Mouse (Mus musculus): Measurements from ENCODE around the gene Camta2.

Camta2 gene

DNA sequence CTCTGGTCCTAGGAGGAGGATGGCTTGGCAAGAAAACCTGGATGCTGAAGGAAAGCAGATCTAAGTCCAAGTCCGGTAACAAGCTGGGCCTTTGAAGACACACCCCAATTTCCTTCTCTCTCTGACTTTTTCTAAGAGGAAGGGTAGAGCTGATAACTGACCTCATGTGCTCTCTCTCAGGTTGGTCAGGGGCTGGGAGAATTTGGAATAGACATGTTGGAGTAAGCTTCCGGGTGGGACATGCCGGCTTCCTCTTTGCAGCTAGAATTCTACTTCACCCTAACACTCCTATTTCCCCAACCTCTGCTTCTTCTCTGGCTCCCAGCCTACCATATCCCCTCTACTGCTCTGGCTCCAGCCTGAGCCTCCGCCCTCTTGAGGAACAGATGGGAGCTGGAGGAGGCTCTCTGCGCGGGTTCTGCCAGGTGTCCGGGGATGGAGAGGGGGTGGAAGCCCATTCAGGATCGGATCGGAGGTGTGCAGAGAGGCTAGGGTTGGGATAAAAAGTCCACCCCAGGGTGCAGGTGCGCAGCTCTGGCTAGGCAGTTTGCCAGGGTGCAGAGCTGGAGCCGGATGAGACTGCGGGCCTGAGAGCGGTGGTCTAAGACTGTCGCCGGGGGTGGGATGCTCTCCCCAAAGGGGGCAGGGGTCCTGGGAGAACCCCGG is 871 bp downstream of the Camta2 start:
- Histone ChIP-seq H3K9me3 (ENCODE audit: low read length) (no peaks in the 10 kb centered on the region), H3K27me3 (ENCODE audit: insufficient read depth, low read length) (peaks cover 64% of the 10 kb centered on the region), H3K4me3 (replicated peaks; ENCODE audit: low read length) (peak overlapping the region; percentile 97), H3K4me1 (replicated peaks; ENCODE audit: low read depth, low read length) (peaks cover 47% of the 10 kb centered on the region), H3K36me3 (ENCODE audit: insufficient read depth, low read length) (peaks cover 25% of the 10 kb centered on the region)
- no peak for TF ChIP-seq POU5F1 (IDR thresholded peaks at IDR 0.05; ENCODE audit: borderline replicate concordance, low read length)

- no peaks in the 10 kb centered on the region for H3K9me3 ChIP-seq (ENCODE audit: low read length)
- peaks cover 42% of the 10 kb centered on the region for H3K27me3 ChIP-seq (ENCODE audit: insufficient read depth, low read length)
- H3K4me1 ChIP-seq (replicated peaks; ENCODE audit: low read depth, low read length), result peaks cover 65% of the 10 kb centered on the region
- TF ChIP-seq NANOG (IDR thresholded peaks at IDR 0.05; ENCODE audit: borderline replicate concordance, low read length) (no peak), POU5F1 (IDR thresholded peaks at IDR 0.05; ENCODE audit: borderline replicate concordance, low read length) (no peak), CTCF (conservative IDR thresholded peaks at IDR 0.05; ENCODE audit: low read length) (no peak)
- H3K36me3 ChIP-seq (ENCODE audit: insufficient read depth, low read length), result peaks cover 34% of the 10 kb centered on the region
- no peak overlapping the region for H3K4me3 ChIP-seq (replicated peaks; ENCODE audit: low read length)
These were observed 4.3 kb downstream of the Camta2 start for GRCm38 (mm10) chr11:70683640-70684039.

GRCm38 (mm10) chr11:70681897-70682581 is 5.9 kb downstream of the Camta2 start:
- peaks cover 35% of the 10 kb centered on the region for H3K27me3 ChIP-seq (ENCODE audit: insufficient read depth, low read length)
- no peaks in the 10 kb centered on the region for H3K9me3 ChIP-seq (ENCODE audit: low read length)
- TF ChIP-seq CTCF (conservative IDR thresholded peaks at IDR 0.05; ENCODE audit: low read length) (peak; percentile 47), POU5F1 (IDR thresholded peaks at IDR 0.05; ENCODE audit: borderline replicate concordance, low read length) (peak; percentile 58; the same call in 1 of the 2 replicates), NANOG (IDR thresholded peaks at IDR 0.05; ENCODE audit: borderline replicate concordance, low read length) (no peak)
- peaks cover 34% of the 10 kb centered on the region for H3K36me3 ChIP-seq (ENCODE audit: insufficient read depth, low read length)
- H3K4me1 ChIP-seq (replicated peaks; ENCODE audit: low read depth, low read length), result peaks cover 64% of the 10 kb centered on the region
- H3K4me3 ChIP-seq (replicated peaks; ENCODE audit: low read length), result peak overlapping the region; percentile 66

GRCm38 (mm10) chr11:70681170-70681569 is 6.7 kb downstream of the Camta2 start:
- peaks cover 34% of the 10 kb centered on the region for H3K36me3 ChIP-seq (ENCODE audit: insufficient read depth, low read length)
- H3K9me3 ChIP-seq (ENCODE audit: low read length), result no peaks in the 10 kb centered on the region
- H3K4me3 ChIP-seq (replicated peaks; ENCODE audit: low read length), result peak overlapping the region; percentile 66
- no peak for TF ChIP-seq POU5F1 (IDR thresholded peaks at IDR 0.05; ENCODE audit: borderline replicate concordance, low read length)
- H3K4me1 ChIP-seq (replicated peaks; ENCODE audit: low read depth, low read length), result peaks cover 55% of the 10 kb centered on the region
- peaks cover 30% of the 10 kb centered on the region for H3K27me3 ChIP-seq (ENCODE audit: insufficient read depth, low read length)

DNA sequence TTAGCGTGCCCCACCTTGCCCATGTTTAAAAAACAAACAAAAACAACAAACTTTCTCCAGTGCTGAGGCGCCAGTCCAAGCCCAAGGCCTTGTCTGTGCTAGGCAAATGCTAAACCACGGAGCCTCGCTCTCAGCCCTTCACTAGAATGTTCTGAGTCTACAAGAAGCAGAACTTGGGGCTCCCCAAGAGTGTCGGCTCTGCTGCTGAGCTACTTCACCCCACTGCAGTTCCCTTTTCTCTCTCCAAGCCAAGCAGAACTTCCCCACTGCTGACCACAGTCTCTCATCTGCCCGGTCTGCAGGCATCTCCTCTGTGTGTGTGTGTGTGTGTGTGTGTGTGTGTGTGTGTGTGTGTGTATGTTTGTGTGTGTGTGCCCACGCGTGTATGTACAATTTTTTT is 8.0 kb downstream of the Camta2 start:
- peaks cover 22% of the 10 kb centered on the region for H3K27me3 ChIP-seq (ENCODE audit: insufficient read depth, low read length)
- no peaks in the 10 kb centered on the region for H3K9me3 ChIP-seq (ENCODE audit: low read length)
- H3K4me3 ChIP-seq (replicated peaks; ENCODE audit: low read length), result no peak overlapping the region
- TF ChIP-seq POU5F1 (IDR thresholded peaks at IDR 0.05; ENCODE audit: borderline replicate concordance, low read length) (no peak), NANOG (IDR thresholded peaks at IDR 0.05; ENCODE audit: borderline replicate concordance, low read length) (no peak), CTCF (conservative IDR thresholded peaks at IDR 0.05; ENCODE audit: low read length) (no peak)
- peaks cover 61% of the 10 kb centered on the region for H3K4me1 ChIP-seq (replicated peaks; ENCODE audit: low read depth, low read length)
- H3K36me3 ChIP-seq (ENCODE audit: insufficient read depth, low read length), result peaks cover 30% of the 10 kb centered on the region

- H3K36me3 ChIP-seq (ENCODE audit: insufficient read depth, low read length), result peaks cover 26% of the 10 kb centered on the region
- peaks cover 22% of the 10 kb centered on the region for H3K27me3 ChIP-seq (ENCODE audit: insufficient read depth, low read length)
- TF ChIP-seq CTCF (conservative IDR thresholded peaks at IDR 0.05; ENCODE audit: low read length) (no peak), NANOG (IDR thresholded peaks at IDR 0.05; ENCODE audit: borderline replicate concordance, low read length) (no peak), POU5F1 (IDR thresholded peaks at IDR 0.05; ENCODE audit: borderline replicate concordance, low read length) (no peak)
- peaks cover 65% of the 10 kb centered on the region for H3K4me1 ChIP-seq (replicated peaks; ENCODE audit: low read depth, low read length)
- H3K9me3 ChIP-seq (ENCODE audit: low read length), result no peaks in the 10 kb centered on the region
- H3K4me3 ChIP-seq (replicated peaks; ENCODE audit: low read length), result no peak overlapping the region
These were observed 8.5 kb downstream of the Camta2 start for GRCm38 (mm10) chr11:70679361-70679760.

- TF ChIP-seq NANOG (IDR thresholded peaks at IDR 0.05; ENCODE audit: borderline replicate concordance, low read length) (no peak), POU5F1 (IDR thresholded peaks at IDR 0.05; ENCODE audit: borderline replicate concordance, low read length) (no peak), CTCF (conservative IDR thresholded peaks at IDR 0.05; ENCODE audit: low read length) (no peak)
- Histone ChIP-seq H3K4me1 (replicated peaks; ENCODE audit: low read depth, low read length) (peaks cover 66% of the 10 kb centered on the region), H3K36me3 (ENCODE audit: insufficient read depth, low read length) (peaks cover 19% of the 10 kb centered on the region), H3K9me3 (ENCODE audit: low read length) (no peaks in the 10 kb centered on the region), H3K27me3 (ENCODE audit: insufficient read depth, low read length) (peaks cover 14% of the 10 kb centered on the region; the same call in 1 of the 2 replicates), H3K4me3 (replicated peaks; ENCODE audit: low read length) (no peak overlapping the region)
These were observed 9.3 kb downstream of the Camta2 start for GRCm38 (mm10) chr11:70678576-70678975.

GRCm38 (mm10) chr11:70678092-70678491 is 9.8 kb downstream of the Camta2 start:
- Histone ChIP-seq H3K4me1 (replicated peaks; ENCODE audit: low read depth, low read length) (peaks cover 63% of the 10 kb centered on the region), H3K4me3 (replicated peaks; ENCODE audit: low read length) (no peak overlapping the region), H3K36me3 (ENCODE audit: insufficient read depth, low read length) (peaks cover 15% of the 10 kb centered on the region), H3K27me3 (ENCODE audit: insufficient read depth, low read length) (peaks cover 9% of the 10 kb centered on the region; the same call in 1 of the 2 replicates), H3K9me3 (ENCODE audit: low read length) (no peaks in the 10 kb centered on the region)
- TF ChIP-seq NANOG (IDR thresholded peaks at IDR 0.05; ENCODE audit: borderline replicate concordance, low read length) (no peak), POU5F1 (IDR thresholded peaks at IDR 0.05; ENCODE audit: borderline replicate concordance, low read length) (no peak), CTCF (conservative IDR thresholded peaks at IDR 0.05; ENCODE audit: low read length) (no peak)

Measured in E14TG2a.4 (cell line).